Mouse (Mus musculus) kidney, postnatal 10 days (tissue): ENCODE measurements around the gene Olfr373.
A peak's percentile ranks its signal among the peaks of the same experiment; 100 is the strongest.

Experiments
- DNase-seq: peaks from one replicate; pipeline ENCODE4 v3.0.0; 2021; ENCODE audit warnings: mixed read lengths

The Olfr373 gene

DNA sequence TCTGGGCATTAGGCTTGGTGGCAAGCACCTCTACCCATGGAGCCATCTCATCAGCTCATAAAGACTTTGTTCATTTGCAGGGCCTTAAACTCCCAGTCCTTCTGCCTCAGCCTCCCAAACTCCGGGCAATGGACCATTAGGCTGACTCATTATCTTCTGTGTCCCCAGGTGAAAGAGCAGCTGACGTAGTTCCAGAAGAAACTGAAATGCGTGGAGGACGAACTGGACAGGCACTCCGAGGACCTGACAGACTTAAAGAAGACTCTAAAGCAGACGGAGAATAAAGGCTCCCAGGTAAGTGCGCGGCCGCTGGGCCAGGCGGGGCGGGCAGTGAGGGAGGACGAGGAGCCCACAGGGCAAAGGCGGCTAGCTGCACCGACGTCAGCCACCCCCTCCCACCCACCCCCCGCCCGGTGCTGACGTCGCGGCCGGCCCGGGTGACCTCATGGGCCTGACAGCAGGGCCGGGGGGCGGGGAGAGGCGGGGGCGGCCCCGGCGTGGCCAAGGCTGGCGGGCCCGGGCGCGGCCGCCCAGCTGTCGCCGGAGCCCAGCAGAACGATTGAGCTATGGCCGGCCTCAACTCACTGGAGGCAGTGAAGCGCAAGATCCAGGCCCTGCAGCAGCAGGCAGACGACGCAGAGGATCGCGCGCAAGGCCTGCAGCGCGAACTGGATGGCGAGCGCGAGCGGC is 51.9 kb downstream of the Olfr373 start, which contains the start of gene Tpm4:
Tpm4 (plus strand) TSS at position 220 of the 690 bp plus-strand sequence.
- DNase-seq: peak; percentile 90

DNA sequence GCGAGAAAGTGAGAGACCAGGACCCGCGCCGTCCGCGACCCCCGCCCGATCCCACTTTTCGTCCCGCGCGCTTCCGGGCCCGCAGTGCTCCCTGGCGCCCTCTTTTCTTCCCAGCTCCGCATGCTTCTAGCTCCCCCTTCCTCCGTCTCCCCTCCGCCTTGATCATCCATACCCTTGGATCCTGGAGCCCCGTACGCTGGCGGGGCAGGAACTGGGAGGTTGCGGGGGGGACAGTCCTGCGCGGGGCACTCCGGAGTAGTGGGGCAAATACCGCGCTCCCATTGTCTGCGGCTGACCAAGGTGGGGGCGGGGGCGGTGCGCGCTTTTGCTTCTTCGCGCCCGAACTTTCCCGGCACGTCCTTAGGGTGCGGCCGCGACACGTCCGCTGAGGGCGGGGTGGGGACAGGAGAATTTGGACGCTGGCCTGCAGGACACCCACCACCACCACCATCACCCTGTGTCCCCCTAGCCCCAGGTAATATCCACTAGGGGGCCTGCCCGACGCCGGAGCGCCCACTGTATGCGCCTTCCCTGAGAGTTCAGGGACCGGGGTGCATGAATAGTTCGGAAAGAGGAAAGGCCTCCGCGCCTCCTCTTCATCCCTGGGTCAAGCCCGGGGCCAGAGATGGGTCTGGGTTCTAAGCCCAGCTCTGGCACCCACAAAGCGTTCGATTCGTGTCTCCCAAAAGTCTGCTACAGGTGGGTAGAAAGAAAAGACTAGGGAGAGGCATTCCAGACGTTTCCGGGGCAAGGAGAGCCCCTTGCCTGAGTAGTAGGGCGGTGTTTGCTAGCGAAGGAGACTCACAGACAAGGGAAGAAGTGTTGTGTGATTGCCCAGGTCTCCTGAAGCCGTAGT is 52.7 kb downstream of the Olfr373 start:
- peak; percentile 72 for DNase-seq

- peak; percentile 83 for DNase-seq
Measured at GRCm38 (mm10) chr8:72136302-72136978, 53.5 kb downstream of the Olfr373 start.

GRCm38 (mm10) chr8:72137431-72137830 is 54.5 kb downstream of the Olfr373 start:
- no peak for DNase-seq

DNA sequence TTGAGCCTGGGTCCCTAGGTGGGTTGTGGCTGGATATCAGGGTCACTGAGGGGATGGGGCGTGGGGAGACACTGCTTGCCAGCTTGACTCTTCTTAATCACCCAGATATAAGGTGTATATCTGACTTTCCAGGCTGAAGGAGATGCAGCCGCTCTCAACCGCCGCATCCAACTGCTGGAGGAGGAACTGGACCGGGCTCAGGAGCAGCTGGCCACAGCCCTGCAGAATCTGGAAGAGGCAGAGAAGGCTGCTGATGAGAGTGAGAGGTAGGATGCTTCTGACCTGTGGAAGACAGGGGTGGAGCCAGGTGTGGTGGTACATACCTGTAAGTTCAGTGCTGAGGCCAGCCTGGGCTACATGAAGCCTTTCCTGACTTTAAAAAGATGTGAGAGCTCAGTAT is 55.5 kb downstream of the Olfr373 start:
- DNase-seq: no peak

DNA sequence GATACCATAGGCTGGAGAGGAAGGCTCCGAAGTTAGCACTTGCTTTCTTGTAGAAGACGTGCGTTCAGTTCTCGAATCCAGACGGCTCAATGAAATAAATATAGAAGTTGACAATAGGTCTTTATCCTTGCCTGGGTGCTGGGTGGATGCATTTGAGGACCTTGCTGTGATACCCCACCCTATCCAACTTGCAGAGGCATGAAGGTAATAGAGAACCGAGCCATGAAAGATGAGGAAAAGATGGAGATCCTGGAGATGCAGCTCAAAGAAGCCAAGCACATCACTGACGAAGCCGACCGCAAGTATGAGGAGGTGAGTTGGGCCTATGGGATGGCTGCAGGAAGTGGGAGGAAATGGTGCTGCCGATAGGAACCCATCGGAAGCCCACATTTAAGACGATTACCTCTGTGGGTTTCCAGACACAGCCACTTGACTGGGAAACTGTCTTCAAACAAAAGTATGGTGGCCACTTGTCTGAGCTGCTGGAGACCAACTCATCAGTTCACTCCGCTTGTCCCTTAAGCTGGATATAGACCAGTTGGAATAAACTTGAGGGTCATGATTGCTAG is 60.4 kb downstream of the Olfr373 start:
- DNase-seq: no peak

DNA sequence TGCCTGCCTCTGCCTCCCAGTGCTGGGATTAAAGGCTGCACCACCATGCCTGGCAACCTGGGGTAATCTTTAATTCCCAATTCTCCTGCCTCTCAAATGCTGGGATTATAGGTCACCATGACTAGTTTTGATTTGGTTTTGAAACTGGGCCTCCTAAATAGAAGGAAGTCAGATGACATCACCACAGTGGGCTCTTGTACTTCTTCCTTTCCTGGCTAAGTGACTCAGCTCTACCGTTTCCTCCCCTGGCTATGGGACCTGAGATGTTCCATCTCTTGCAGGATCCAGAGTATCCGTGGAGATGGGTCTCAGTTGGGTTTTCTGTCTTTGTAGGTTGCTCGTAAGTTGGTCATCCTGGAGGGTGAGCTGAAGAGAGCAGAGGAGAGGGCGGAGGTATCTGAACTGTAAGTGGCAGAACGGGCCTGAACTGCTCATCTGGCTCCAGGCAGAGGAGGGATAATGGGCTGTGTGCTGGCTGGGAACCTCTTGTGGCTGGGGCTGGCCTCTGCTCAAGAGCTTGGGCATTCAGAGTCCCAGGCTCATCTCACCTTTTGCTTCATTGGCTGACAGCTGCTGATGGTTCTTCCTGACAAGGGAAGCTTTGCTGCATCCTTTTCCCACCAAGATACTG is 61.5 kb downstream of the Olfr373 start:
- DNase-seq: no peak

DNA sequence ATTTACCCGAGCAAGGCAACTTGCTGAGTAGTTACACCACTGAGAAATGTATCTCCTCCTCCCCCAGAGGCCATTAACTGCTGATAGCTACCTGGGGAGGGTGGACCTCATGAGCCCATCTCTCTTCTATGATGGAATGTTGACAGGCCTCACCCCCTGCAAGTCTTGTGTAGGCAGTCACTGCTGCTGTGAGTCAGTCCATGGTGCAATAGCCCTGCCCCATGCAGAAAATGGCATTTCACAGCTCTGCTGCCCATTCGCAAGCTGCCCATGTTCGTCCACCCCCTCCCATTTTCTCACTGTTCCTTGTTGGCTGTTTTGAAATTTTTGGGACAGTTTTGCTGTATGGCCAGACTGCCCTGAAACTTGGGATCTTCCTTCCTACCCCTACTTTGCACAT is 62.5 kb downstream of the Olfr373 start:
- DNase-seq: no peak

DNA sequence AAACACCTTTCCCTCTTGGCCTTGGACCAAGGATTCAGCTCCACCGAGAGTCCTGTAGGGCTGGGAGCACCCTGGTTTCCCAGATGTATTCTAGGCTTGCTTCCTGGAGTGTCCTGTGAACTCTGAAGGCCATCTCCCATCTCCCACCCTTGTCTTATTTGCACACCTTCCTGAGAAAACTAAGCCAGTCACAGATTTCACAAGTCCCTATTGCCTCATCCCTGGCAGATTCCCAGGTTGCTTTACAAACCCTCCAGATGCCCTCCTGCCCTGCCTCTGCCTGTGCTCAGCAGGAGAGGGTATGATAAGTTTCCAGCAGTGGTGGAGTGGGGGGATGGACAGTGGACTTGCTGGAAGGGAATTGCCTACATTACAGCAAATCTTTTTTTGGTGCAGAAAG is 63.1 kb downstream of the Olfr373 start:
- no peak for DNase-seq

GRCm38 (mm10) chr8:72146556-72146955 is 63.6 kb downstream of the Olfr373 start:
- DNase-seq: no peak

DNA sequence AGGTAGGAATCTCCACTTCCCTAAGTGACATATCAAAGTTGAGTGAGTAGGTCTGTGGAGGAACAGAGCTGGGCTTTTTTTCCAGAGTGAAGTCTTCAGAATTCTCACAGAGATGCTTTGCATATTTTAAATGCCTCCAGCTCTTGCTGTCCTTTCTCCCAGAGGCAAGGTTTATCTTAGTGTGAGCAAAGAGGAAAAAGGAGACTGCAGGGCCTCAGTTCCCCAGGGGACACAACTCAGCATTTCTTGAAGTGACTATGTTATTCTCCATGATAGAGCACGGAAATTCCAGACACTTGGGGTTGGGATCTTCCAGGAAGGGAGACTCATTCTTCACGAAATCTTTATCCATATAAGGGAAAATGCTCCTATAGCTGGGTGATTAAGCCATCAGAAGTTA is 64.3 kb downstream of the Olfr373 start:
- DNase-seq: no peak

DNA sequence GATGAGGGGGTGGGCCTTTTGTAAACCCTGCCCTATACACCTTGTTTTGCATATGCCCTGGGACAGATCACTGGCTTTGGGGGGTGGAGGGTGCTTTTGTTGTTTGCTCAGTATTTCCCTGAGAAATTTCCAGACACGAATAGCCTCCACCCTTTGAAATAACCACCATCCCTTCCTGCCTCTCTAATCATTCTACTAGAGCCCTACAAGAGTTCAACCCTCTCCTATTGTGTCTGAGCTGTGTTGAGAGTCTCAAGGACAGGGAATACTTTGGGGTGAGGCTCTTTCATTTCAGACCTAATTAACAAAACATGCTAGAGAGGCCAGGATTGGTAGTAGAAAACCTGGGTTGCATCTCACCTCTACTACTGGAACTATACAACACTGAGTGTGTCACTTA is 66.1 kb downstream of the Olfr373 start:
- DNase-seq: no peak

DNA sequence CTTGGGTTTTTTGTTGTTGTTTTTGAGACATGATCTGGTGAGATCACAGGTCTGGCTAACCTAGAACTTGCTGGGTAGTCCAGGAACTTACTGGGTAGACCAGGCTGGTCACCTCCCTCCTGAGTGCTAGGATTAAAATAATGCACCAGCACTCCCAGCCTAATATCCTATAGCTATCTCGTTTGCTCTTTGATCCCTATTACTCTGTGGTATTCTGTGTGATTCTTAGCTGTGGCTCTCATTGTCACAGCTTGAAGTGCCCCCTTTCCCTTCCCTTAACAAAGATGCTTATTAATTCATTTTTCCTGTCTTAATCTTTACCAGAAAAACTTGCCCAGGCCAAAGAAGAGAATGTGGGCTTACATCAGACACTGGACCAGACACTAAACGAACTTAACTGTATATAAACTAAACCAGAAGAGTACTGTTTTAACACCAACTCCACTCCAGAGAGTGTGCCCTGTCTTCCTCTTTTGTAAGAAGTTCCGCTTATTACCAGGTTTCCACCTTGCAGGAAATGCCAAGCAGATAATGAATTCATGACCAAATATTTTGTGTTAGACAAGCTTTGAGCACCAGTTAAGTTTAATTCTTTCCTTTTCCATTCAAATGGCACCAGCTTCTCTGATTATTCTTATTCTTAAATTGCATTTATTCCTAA is 68.6 kb downstream of the Olfr373 start:
- DNase-seq: no peak
